Mouse (Mus musculus) intestine, postnatal 0 days (tissue): ENCODE measurements around the gene Kctd4. TPM values are rescaled to one million over a fixed set of nuclear protein-coding genes. Genes with fewer than 3 reads are reported as not detected.

Experiments used
- ATAC-seq: fragments of 200-750 bp; cut with Nextera tagmentation; 2 replicates; pipeline ENCODE4 v1.8.0; 2017; ENCODE audit warnings: mild to moderate bottlenecking, moderate TSS enrichment, moderate library complexity
- H3K27ac ChIP-seq: fragments of 300-500 bp; sonication (generic); 2 replicates; pipeline ENCODE4 v1.5.1; 2014; ENCODE audit warnings: mild to moderate bottlenecking, low read depth, low read length, moderate library complexity
- H3K27me3 ChIP-seq: fragments of 300-500 bp; sonication (generic); replicated peaks from 2 replicates; pipeline ENCODE4 v1.6.1; 2014; ENCODE audit warnings: low read length, mixed read lengths; ENCODE audit not compliant: control insufficient read depth, insufficient read depth
- H3K36me3 ChIP-seq: fragments of 300-500 bp; sonication (generic); 2 replicates; pipeline ENCODE4 v1.6.1; 2014; ENCODE audit warnings: mild to moderate bottlenecking, moderate library complexity; ENCODE audit not compliant: control insufficient read depth, insufficient read depth
- H3K4me1 ChIP-seq: fragments of 300-500 bp; sonication (generic); replicated peaks from 2 replicates; pipeline ENCODE4 v1.6.1; 2014; ENCODE audit warnings: antibody characterized with exemption, low read length, mixed read lengths; ENCODE audit not compliant: control insufficient read depth, insufficient read depth
- H3K4me2 ChIP-seq: fragments of 300-500 bp; sonication (generic); replicated peaks from 2 replicates; pipeline ENCODE4 v1.6.1; 2014; ENCODE audit warnings: low read depth, mild to moderate bottlenecking, moderate library complexity
- H3K4me3 ChIP-seq: fragments of 300-500 bp; sonication (generic); 2 replicates; pipeline ENCODE4 v1.5.1; 2014; ENCODE audit warnings: low read depth, low read length
- H3K9ac ChIP-seq: fragments of 300-500 bp; sonication (generic); 2 replicates; pipeline ENCODE4 v1.6.1; 2014; ENCODE audit warnings: mild to moderate bottlenecking, low read depth, low read length
- H3K9me3 ChIP-seq: fragments of 300-500 bp; sonication (generic); 2 replicates; pipeline ENCODE4 v1.6.1; 2016; ENCODE audit warnings: mixed run types; ENCODE audit not compliant: control insufficient read depth
- CTCF ChIP-seq: sonication (generic); IDR thresholded peaks from 2 replicates; pipeline ENCODE4 v1.5.1; 2016; ENCODE audit warnings: low read depth, mild to moderate bottlenecking, control low read depth, antibody characterized with exemption, moderate library complexity
- WGBS: fragments of 180-500 bp; shearing (Covaris S2); extraction: QIAGEN DNeasy Blood & Tissue Kit; methylation state at CpG from one replicate; pipeline ENCODE4 v1.1.7; 2014; 5-methylcytosine and 5-hydroxymethylcytosine counted together
- polyA plus RNA-seq: library from polyadenylated mRNA; unstranded; fragments of >200 nt; fragmentation: Nextera tagmentation; extraction: Ambion mirVana; gene quantifications from 2 replicates; pipeline ENCODE4 v1.2.1, GENCODE M21; 2015

Kctd4 gene
- polyA plus RNA-seq, 1 experiment from 2014 or later: 0.50 TPM

DNA sequence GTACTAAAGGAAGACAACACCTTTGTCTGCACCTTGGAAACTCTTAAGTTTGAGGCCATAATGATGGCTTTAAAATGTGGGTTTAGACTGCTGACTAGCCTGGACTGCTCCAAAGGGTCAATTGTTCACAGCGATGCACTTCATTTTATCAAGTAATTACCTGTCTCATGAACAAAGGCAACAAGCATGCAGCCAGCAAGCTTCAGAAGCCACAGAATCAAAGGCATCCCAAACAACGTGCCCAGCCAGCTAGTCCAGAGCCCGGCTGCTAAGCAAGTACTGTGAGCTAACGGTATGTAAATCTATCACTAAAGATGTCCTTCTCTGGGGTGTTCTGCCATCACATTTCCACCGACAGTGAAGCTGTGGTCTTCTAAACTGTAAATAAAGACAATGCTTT is 8.4 kb downstream of the Kctd4 start:
- H3K9ac ChIP-seq: no peak overlapping the region
- TF ChIP-seq CTCF: no peak
- H3K4me1 ChIP-seq: no peaks in the 10 kb centered on the region
- no peak overlapping the region for H3K4me2 ChIP-seq
- no peak overlapping the region for H3K4me3 ChIP-seq
- no peak for ATAC-seq
- no peaks in the 10 kb centered on the region for H3K27me3 ChIP-seq
- 66% methylated on average over 5 of the region's 5 CpGs for WGBS
- H3K9me3 ChIP-seq: no peaks in the 10 kb centered on the region
- no peak overlapping the region for H3K27ac ChIP-seq
- H3K36me3 ChIP-seq: no peaks in the 10 kb centered on the region

DNA sequence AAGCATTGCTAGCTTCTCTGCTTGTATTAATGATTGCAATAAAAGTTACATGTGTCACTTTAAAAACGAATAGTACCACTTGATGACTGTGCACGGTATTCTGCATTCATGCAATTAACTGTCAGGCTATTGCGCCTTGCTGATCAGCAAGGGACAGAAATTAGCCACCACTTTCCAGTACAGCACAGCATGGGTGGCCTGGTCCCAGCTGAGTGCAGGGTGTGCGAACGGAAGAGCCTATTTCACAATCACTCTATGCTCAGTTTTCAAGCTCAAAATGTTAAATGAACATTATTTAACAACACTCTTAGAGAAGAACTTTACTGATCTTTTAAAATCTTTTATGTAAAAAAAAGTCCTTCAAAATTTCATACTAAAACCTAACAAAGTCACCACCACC is 9.2 kb downstream of the Kctd4 start:
- Histone ChIP-seq H3K27me3 (no peaks in the 10 kb centered on the region), H3K4me2 (no peak overlapping the region), H3K4me3 (no peak overlapping the region), H3K9me3 (no peaks in the 10 kb centered on the region), H3K36me3 (no peaks in the 10 kb centered on the region), H3K4me1 (no peaks in the 10 kb centered on the region), H3K27ac (no peak overlapping the region), H3K9ac (no peak overlapping the region)
- no peak for ATAC-seq
- no peak for TF ChIP-seq CTCF
- WGBS: 72% methylated on average over 5 of the region's 5 CpGs

DNA sequence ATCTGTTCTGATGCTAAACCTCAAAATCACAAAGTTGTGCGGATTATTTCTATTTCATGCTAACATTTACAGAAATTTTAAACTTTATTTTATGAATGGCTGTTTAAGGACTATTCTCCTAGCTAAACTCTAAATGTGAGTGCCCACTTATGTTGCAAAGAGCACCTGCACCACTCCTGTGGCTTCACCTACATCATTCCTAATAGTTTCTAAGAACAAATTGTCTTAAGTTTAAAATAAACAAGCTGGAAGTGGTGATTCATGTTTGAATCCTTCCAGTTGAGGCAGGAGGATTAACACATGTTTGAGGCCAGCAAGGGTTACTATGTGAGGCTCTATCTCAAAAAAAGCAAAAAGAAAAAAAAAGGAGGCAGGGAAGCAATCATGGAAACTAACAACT is 9.6 kb downstream of the Kctd4 start:
- no peak for TF ChIP-seq CTCF
- no peaks in the 10 kb centered on the region for H3K9me3 ChIP-seq
- no peak overlapping the region for H3K4me3 ChIP-seq
- 86% methylated on average over 1 of the region's 1 CpGs for WGBS
- H3K9ac ChIP-seq: no peak overlapping the region
- ATAC-seq: no peak
- H3K27ac ChIP-seq: no peak overlapping the region
- H3K4me1 ChIP-seq: no peaks in the 10 kb centered on the region
- H3K4me2 ChIP-seq: no peak overlapping the region
- H3K36me3 ChIP-seq: no peaks in the 10 kb centered on the region
- no peaks in the 10 kb centered on the region for H3K27me3 ChIP-seq

DNA sequence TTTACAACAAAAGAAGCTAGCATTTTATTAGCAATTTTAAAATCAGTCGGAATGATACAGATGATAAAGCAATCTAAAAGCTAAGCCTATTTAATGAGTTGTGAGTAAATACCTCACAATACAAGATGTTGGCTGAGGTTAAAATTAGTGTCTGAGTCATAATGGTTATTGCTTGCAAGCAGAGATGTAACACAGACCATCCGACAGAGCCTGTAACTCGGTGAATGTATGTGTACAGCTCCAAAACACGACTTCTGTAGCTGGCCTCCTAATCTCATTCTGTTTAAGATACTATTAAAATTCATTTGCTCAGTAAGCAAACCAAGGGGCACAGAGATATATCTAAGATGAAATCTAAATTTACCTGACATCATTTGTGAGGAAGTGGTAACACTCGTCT is 12.5 kb downstream of the Kctd4 start:
- ATAC-seq: no peak
- no peak overlapping the region for H3K9ac ChIP-seq
- H3K9me3 ChIP-seq: no peaks in the 10 kb centered on the region
- no peaks in the 10 kb centered on the region; the same call in 1 of the 2 replicates for H3K4me1 ChIP-seq
- H3K4me2 ChIP-seq: no peak overlapping the region
- WGBS: 61% methylated on average over 5 of the region's 5 CpGs
- H3K4me3 ChIP-seq: no peak overlapping the region
- H3K27ac ChIP-seq: no peak overlapping the region
- TF ChIP-seq CTCF: no peak
- H3K27me3 ChIP-seq: no peaks in the 10 kb centered on the region
- H3K36me3 ChIP-seq: no peaks in the 10 kb centered on the region

DNA sequence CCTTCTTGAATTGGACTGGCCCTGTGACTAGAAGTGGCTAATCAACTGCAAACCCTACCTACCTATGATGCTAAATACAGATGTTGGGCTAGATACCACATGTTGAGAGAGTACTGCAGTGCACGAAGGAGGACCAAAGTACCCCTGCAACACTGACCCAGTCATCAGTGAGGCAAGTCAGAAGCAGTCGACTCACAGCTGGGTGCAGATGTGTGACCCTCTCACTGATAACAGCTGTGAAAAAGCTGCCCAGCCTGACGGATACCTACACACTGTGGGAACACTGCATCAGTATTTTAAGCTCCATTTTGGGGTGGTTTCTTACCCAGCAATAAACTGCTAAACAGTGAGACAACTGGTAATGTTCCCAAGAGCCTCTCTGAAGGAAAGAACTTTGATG is 21.3 kb downstream of the Kctd4 start:
- H3K4me1 ChIP-seq: no peaks in the 10 kb centered on the region; the same call in 1 of the 2 replicates
- no peaks in the 10 kb centered on the region for H3K9me3 ChIP-seq
- no peak for ATAC-seq
- H3K4me3 ChIP-seq: no peak overlapping the region
- no peak overlapping the region for H3K9ac ChIP-seq
- WGBS: 49% methylated on average over 3 of the region's 3 CpGs
- H3K4me2 ChIP-seq: no peak overlapping the region
- 0 out of 2 replicates have a peak, but pooled peaks cover 2% of the 10 kb centered on the region for H3K36me3 ChIP-seq
- no peaks in the 10 kb centered on the region for H3K27me3 ChIP-seq
- TF ChIP-seq CTCF: no peak
- no peak overlapping the region for H3K27ac ChIP-seq

DNA sequence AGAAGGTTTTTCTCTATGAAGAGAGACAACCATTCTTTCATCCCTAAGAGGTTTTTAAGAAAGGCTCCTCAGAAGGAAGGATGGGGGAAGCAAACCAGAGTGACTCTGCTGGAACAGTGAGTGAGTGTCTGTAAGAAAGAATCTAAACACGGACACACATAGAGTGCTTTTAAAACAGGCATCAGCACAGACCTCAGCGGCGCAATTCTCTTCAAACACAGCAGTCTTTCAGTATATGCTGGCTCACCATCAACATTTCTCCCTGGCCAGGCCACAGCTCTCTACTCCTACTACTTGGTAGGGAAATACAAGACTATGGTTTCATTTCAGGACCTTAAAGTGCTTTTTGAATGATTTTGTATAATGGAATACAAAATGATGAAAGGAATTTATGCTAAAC is 26.4 kb downstream of the Kctd4 start:
- WGBS: 86% methylated on average over 3 of the region's 3 CpGs
- no peak overlapping the region for H3K27ac ChIP-seq
- no peak overlapping the region for H3K9ac ChIP-seq
- no peak overlapping the region for H3K4me2 ChIP-seq
- no peaks in the 10 kb centered on the region for H3K9me3 ChIP-seq
- 0 out of 2 replicates have a peak, but pooled peaks cover 2% of the 10 kb centered on the region for H3K36me3 ChIP-seq
- no peak for TF ChIP-seq CTCF
- H3K4me1 ChIP-seq: no peaks in the 10 kb centered on the region
- no peaks in the 10 kb centered on the region for H3K27me3 ChIP-seq
- no peak overlapping the region for H3K4me3 ChIP-seq
- ATAC-seq: no peak

DNA sequence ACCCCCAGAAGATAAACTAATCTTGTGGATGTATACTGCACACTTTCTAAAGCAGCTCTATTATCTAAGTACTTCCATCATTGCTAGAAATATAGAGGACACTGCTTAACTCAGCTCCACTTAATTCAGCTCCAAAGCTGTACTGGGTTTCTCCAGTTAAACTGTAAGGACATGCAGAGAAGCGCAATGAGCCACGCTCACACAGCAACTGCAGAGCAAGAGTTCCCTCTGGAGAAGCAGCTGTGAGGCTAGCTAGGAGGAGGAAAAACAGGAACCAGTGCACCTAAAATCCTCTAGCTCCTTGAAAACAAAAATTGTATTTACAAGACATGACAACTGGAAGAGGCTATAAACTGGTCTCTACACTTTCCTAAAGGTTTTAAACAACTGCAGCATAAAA is 29.1 kb downstream of the Kctd4 start:
- no peak for ATAC-seq
- H3K27me3 ChIP-seq: no peaks in the 10 kb centered on the region
- H3K9me3 ChIP-seq: no peaks in the 10 kb centered on the region
- 0 out of 2 replicates have a peak, but pooled peaks cover under 1% of the 10 kb centered on the region for H3K36me3 ChIP-seq
- H3K27ac ChIP-seq: no peak overlapping the region
- no peak for TF ChIP-seq CTCF
- no peak overlapping the region for H3K4me2 ChIP-seq
- H3K9ac ChIP-seq: no peak overlapping the region
- WGBS: 90% methylated on average over 2 of the region's 2 CpGs
- H3K4me3 ChIP-seq: no peak overlapping the region
- no peaks in the 10 kb centered on the region for H3K4me1 ChIP-seq
